Mouse (Mus musculus) erythroblast, embryonic 14.5 days (primary cell): ENCODE data around the gene Gm10491.
"Not testable (repeated sequence)": the region's sequence is repeated elsewhere in the genome, so short reads cannot be mapped to it uniquely, and the experiment has no call there.

Experiments used
- GATA1 ChIP-seq: IDR thresholded peaks from 2 replicates; pipeline ENCODE4 v1.6.1; 2012; ENCODE audit warnings: low read length, inconsistent platforms, mixed read lengths
- TAL1 ChIP-seq: IDR thresholded peaks from 3 replicates; pipeline ENCODE4 v1.6.1; 2012; ENCODE audit warnings: low read length, inconsistent platforms, mixed read lengths

GRCm38 (mm10) chrX:7909242-7909641 lies 1.6 kb upstream of the Gm10491 start, which contains the start of gene Gm10490:
- not testable (repeated sequence) for TF ChIP-seq GATA1, TAL1
